Mouse (Mus musculus): ENCODE results near the gene Twf2.

Gene Twf2

GRCm38 (mm10) chr9:106212594-106212981, 9.7 kb downstream of the Twf2 start:
- DNase-seq: no peak

- no peak for DNase-seq
These were observed 12.6 kb downstream of the Twf2 start for GRCm38 (mm10) chr9:106215341-106216125.

- no peak for DNase-seq
These were observed 14.1 kb downstream of the Twf2 start for GRCm38 (mm10) chr9:106216971-106217370.

GRCm38 (mm10) chr9:106220894-106221523, 18.1 kb downstream of the Twf2 start:
- no peak for DNase-seq

GRCm38 (mm10) chr9:106222261-106222851, 19.4 kb downstream of the Twf2 start, which contains the start of gene Tlr9:
Gene Tlr9, plus strand, starts transcription at chr9:106222598.
- DNase-seq: no peak

GRCm38 (mm10) chr9:106222994-106223393, 20.1 kb downstream of the Twf2 start:
- no peak for DNase-seq

GRCm38 (mm10) chr9:106225469-106226150, 22.7 kb downstream of the Twf2 start:
- DNase-seq: no peak

- DNase-seq: no peak
These were observed 23.3 kb downstream of the Twf2 start for GRCm38 (mm10) chr9:106226151-106226682.

- no peak for DNase-seq
These were observed 25.0 kb downstream of the Twf2 start for GRCm38 (mm10) chr9:106227790-106228429.

- no peak for DNase-seq
These were observed 27.3 kb downstream of the Twf2 start for GRCm38 (mm10) chr9:106230051-106230733.

- DNase-seq: no peak
These were observed 27.8 kb downstream of the Twf2 start for GRCm38 (mm10) chr9:106230734-106231106.

GRCm38 (mm10) chr9:106231220-106231619, 28.3 kb downstream of the Twf2 start:
- no peak for DNase-seq

GRCm38 (mm10) chr9:106231816-106232215, 28.9 kb downstream of the Twf2 start:
- DNase-seq: no peak

GRCm38 (mm10) chr9:106232956-106233355, 30.0 kb downstream of the Twf2 start:
- DNase-seq: no peak

GRCm38 (mm10) chr9:106233953-106234352, 31.0 kb downstream of the Twf2 start:
- no peak for DNase-seq

GRCm38 (mm10) chr9:106235194-106235830, 32.4 kb downstream of the Twf2 start:
- DNase-seq: no peak

- no peak for DNase-seq
These were observed 33.4 kb downstream of the Twf2 start for GRCm38 (mm10) chr9:106236156-106236817.

GRCm38 (mm10) chr9:106236818-106237211, 33.9 kb downstream of the Twf2 start:
- DNase-seq: no peak

GRCm38 (mm10) chr9:106237401-106237800, 34.5 kb downstream of the Twf2 start:
- DNase-seq: no peak

- DNase-seq: no peak
These were observed 35.0 kb downstream of the Twf2 start for GRCm38 (mm10) chr9:106237878-106238277.

All from thymus, adult 18-20 months (tissue).